Mouse (Mus musculus) forebrain, embryonic 11.5 days (tissue): Measurements from ENCODE around the gene C1qtnf5. TPM values are rescaled to one million over a fixed set of nuclear protein-coding genes. Genes with fewer than 3 reads are reported as not detected.

ENCODE experiments used
- ATAC-seq: fragments of 200-750 bp; cut with Nextera tagmentation; replicated peaks from 2 replicates; pipeline ENCODE4 v1.8.0; 2017; ENCODE audit warnings: moderate TSS enrichment; ENCODE audit not compliant: low FRiP score
- DNase-seq: peaks from one replicate; pipeline ENCODE4 v3.0.0-alpha.2; 2017; ENCODE audit warnings: low spot score
- H3K27ac ChIP-seq: fragments of 300-500 bp; sonication (generic); 2 replicates; pipeline ENCODE4 v1.5.1; 2014; ENCODE audit warnings: low read depth, low read length
- H3K27me3 ChIP-seq: fragments of 300-500 bp; sonication (generic); 2 replicates; pipeline ENCODE4 v1.6.1; 2014; ENCODE audit warnings: mild to moderate bottlenecking, low read length, mixed read lengths; ENCODE audit not compliant: control insufficient read depth, insufficient read depth
- H3K36me3 ChIP-seq: fragments of 300-500 bp; sonication (generic); 2 replicates; pipeline ENCODE4 v1.6.1; 2014; ENCODE audit warnings: mild to moderate bottlenecking, low read length, moderate library complexity, mixed read lengths; ENCODE audit not compliant: control insufficient read depth, insufficient read depth
- H3K4me1 ChIP-seq: fragments of 300-500 bp; sonication (generic); replicated peaks from 2 replicates; pipeline ENCODE4 v1.6.1; 2014; ENCODE audit warnings: low read length, mixed read lengths; ENCODE audit not compliant: control insufficient read depth, insufficient read depth
- H3K4me2 ChIP-seq: fragments of 300-500 bp; sonication (generic); 2 replicates; pipeline ENCODE4 v1.6.1; 2014; ENCODE audit warnings: low read depth, mild to moderate bottlenecking, low read length, moderate library complexity, mixed read lengths; ENCODE audit not compliant: severe bottlenecking
- H3K4me3 ChIP-seq: fragments of 300-500 bp; sonication (generic); 2 replicates; pipeline ENCODE4 v1.5.1; 2014; ENCODE audit warnings: low read depth, low read length
- H3K9ac ChIP-seq: fragments of 300-500 bp; sonication (generic); 2 replicates; pipeline ENCODE4 v1.6.1; 2014; ENCODE audit warnings: low read length
- H3K9me3 ChIP-seq: fragments of 300-500 bp; sonication (generic); 2 replicates; pipeline ENCODE4 v1.6.1; 2016; ENCODE audit warnings: low read length, mixed read lengths; ENCODE audit not compliant: control insufficient read depth
- WGBS: fragments of 180-500 bp; shearing (Covaris S2); extraction: QIAGEN DNeasy Blood & Tissue Kit; methylation state at CpG from one replicate; pipeline ENCODE4 v1.1.7; 2014; 5-methylcytosine and 5-hydroxymethylcytosine counted together
- polyA plus RNA-seq: library from polyadenylated mRNA; unstranded; fragments of >200 nt; fragmentation: Nextera tagmentation; extraction: Ambion mirVana; gene quantifications from 2 replicates; pipeline ENCODE4 v1.2.1, GENCODE M21; 2014

The C1qtnf5 gene
- polyA plus RNA-seq, 1 experiment from 2014 or later: 0.47 TPM

GRCm38 (mm10) chr9:44115599-44115998, 8.6 kb downstream of the C1qtnf5 start:
- no peak overlapping the region for H3K4me2 ChIP-seq
- H3K4me1 ChIP-seq: no peaks in the 10 kb centered on the region
- H3K36me3 ChIP-seq: no peaks in the 10 kb centered on the region
- H3K4me3 ChIP-seq: no peak overlapping the region
- ATAC-seq (no peak), DNase-seq (no peak)
- no peak overlapping the region for H3K27ac ChIP-seq
- H3K27me3 ChIP-seq: no peaks in the 10 kb centered on the region
- WGBS: 90% methylated on average over 9 of the region's 9 CpGs
- no peaks in the 10 kb centered on the region for H3K9me3 ChIP-seq
- no peak overlapping the region for H3K9ac ChIP-seq

- no peak overlapping the region for H3K27ac ChIP-seq
- H3K4me2 ChIP-seq: no peak overlapping the region
- no peaks in the 10 kb centered on the region for H3K4me1 ChIP-seq
- no peak overlapping the region for H3K4me3 ChIP-seq
- 89% methylated on average over 4 of the region's 4 CpGs for WGBS
- no peaks in the 10 kb centered on the region for H3K36me3 ChIP-seq
- H3K9ac ChIP-seq: no peak overlapping the region
- no peaks in the 10 kb centered on the region for H3K9me3 ChIP-seq
- no peaks in the 10 kb centered on the region for H3K27me3 ChIP-seq
- DNase-seq (no peak), ATAC-seq (no peak)
Measured at GRCm38 (mm10) chr9:44116182-44116581, 9.1 kb downstream of the C1qtnf5 start.

GRCm38 (mm10) chr9:44119011-44119410, 12.0 kb downstream of the C1qtnf5 start:
- no peak overlapping the region for H3K4me2 ChIP-seq
- no peak overlapping the region for H3K4me3 ChIP-seq
- no peaks in the 10 kb centered on the region for H3K36me3 ChIP-seq
- H3K9ac ChIP-seq: no peak overlapping the region
- ATAC-seq (no peak), DNase-seq (peak; percentile 72)
- H3K9me3 ChIP-seq: no peaks in the 10 kb centered on the region
- H3K27me3 ChIP-seq: no peaks in the 10 kb centered on the region
- H3K27ac ChIP-seq: no peak overlapping the region
- no peaks in the 10 kb centered on the region for H3K4me1 ChIP-seq
- 53% methylated on average over 5 of the region's 5 CpGs for WGBS

GRCm38 (mm10) chr9:44119948-44120465, 13.0 kb downstream of the C1qtnf5 start:
- no peaks in the 10 kb centered on the region for H3K9me3 ChIP-seq
- no peak for ATAC-seq
- no peaks in the 10 kb centered on the region for H3K27me3 ChIP-seq
- 86% methylated on average over 8 of the region's 8 CpGs for WGBS
- H3K4me1 ChIP-seq: no peaks in the 10 kb centered on the region
- H3K27ac ChIP-seq: no peak overlapping the region
- H3K4me2 ChIP-seq: no peak overlapping the region
- no peaks in the 10 kb centered on the region for H3K36me3 ChIP-seq
- DNase-seq: no peak
- H3K4me3 ChIP-seq: no peak overlapping the region
- no peak overlapping the region for H3K9ac ChIP-seq

- H3K4me2 ChIP-seq: no peak overlapping the region
- DNase-seq (no peak), ATAC-seq (no peak)
- H3K4me3 ChIP-seq: no peak overlapping the region
- no peaks in the 10 kb centered on the region for H3K36me3 ChIP-seq
- H3K9me3 ChIP-seq: no peaks in the 10 kb centered on the region
- 70% methylated on average over 6 of the region's 6 CpGs for WGBS
- no peak overlapping the region for H3K9ac ChIP-seq
- no peak overlapping the region for H3K27ac ChIP-seq
- no peaks in the 10 kb centered on the region; the same call in 1 of the 2 replicates for H3K4me1 ChIP-seq
- no peaks in the 10 kb centered on the region for H3K27me3 ChIP-seq
Measured at GRCm38 (mm10) chr9:44124317-44124716, 17.3 kb downstream of the C1qtnf5 start.

- Histone ChIP-seq H3K9ac (no peak overlapping the region), H3K27ac (no peak overlapping the region), H3K9me3 (no peaks in the 10 kb centered on the region), H3K4me3 (no peak overlapping the region), H3K36me3 (no peaks in the 10 kb centered on the region), H3K4me1 (peaks cover 2% of the 10 kb centered on the region; the same call in 1 of the 2 replicates), H3K4me2 (no peak overlapping the region), H3K27me3 (no peaks in the 10 kb centered on the region)
- DNase-seq (no peak), ATAC-seq (no peak)
- WGBS: 53% methylated on average over 5 of the region's 5 CpGs
Measured at GRCm38 (mm10) chr9:44125026-44125425, 18.0 kb downstream of the C1qtnf5 start.

- Histone ChIP-seq H3K9ac (peak overlapping the region; percentile 2; the same call in 1 of the 2 replicates), H3K4me2 (no peak overlapping the region), H3K9me3 (no peaks in the 10 kb centered on the region), H3K4me1 (peaks cover 7% of the 10 kb centered on the region; the same call in 1 of the 2 replicates), H3K36me3 (no peaks in the 10 kb centered on the region), H3K27me3 (no peaks in the 10 kb centered on the region), H3K27ac (no peak overlapping the region), H3K4me3 (no peak overlapping the region)
- DNase-seq (peak; percentile 93), ATAC-seq (no peak; the same call in 1 of the 2 replicates)
- 34% methylated on average over 18 of the region's 18 CpGs for WGBS
Measured at GRCm38 (mm10) chr9:44125546-44126428, 18.7 kb downstream of the C1qtnf5 start.

GRCm38 (mm10) chr9:44126746-44127145, 19.7 kb downstream of the C1qtnf5 start:
- DNase-seq: no peak
- Histone ChIP-seq H3K4me1 (peaks cover 7% of the 10 kb centered on the region; the same call in 1 of the 2 replicates), H3K27ac (no peak overlapping the region), H3K36me3 (no peaks in the 10 kb centered on the region), H3K4me2 (no peak overlapping the region), H3K9me3 (no peaks in the 10 kb centered on the region), H3K4me3 (no peak overlapping the region), H3K27me3 (no peaks in the 10 kb centered on the region; the same call in 1 of the 2 replicates), H3K9ac (no peak overlapping the region)
- no peak for ATAC-seq
- WGBS: 94% methylated on average over 3 of the region's 3 CpGs
